Mouse (Mus musculus) layer of hippocampus, postnatal 14 days (tissue): ENCODE results near the gene Tdgf1. TPM values are rescaled to one million over a fixed set of nuclear protein-coding genes. Genes with fewer than 3 reads are reported as not detected.

Experiments used
- DNase-seq, 2 experiments: peaks; one replicate each; pipeline ENCODE4 v3.0.0; 2021 to 2022; ENCODE audit warnings: low spot score in 2 of 2, mixed read lengths in 1 of 2
- total RNA-seq, 2 experiments: library from RNA; stranded (reverse); gene quantifications; 2 replicates each; pipeline ENCODE4 v1.2.3; 2021

The Tdgf1 gene
- total RNA-seq, 2 experiments from 2014 or later: 0.37 to 0.57 TPM

- no peak for DNase-seq
These were observed 30.5 kb downstream of the Tdgf1 start for GRCm38 (mm10) chr9:110915466-110915865.

- no peak for DNase-seq
These were observed 31.2 kb downstream of the Tdgf1 start for GRCm38 (mm10) chr9:110914631-110915236.

GRCm38 (mm10) chr9:110909371-110909967 lies 36.5 kb downstream of the Tdgf1 start:
- peak in 1 of 2 experiments; percentile 38 for DNase-seq

GRCm38 (mm10) chr9:110908631-110909016 lies 37.3 kb downstream of the Tdgf1 start:
- no peak for DNase-seq

- DNase-seq: no peak
These were observed 37.9 kb downstream of the Tdgf1 start for GRCm38 (mm10) chr9:110907838-110908630.

- DNase-seq: no peak
These were observed 38.6 kb downstream of the Tdgf1 start for GRCm38 (mm10) chr9:110907201-110907837.

- no peak for DNase-seq
These were observed 43.7 kb downstream of the Tdgf1 start for GRCm38 (mm10) chr9:110902271-110902670.

- no peak for DNase-seq
These were observed 44.8 kb downstream of the Tdgf1 start for GRCm38 (mm10) chr9:110901204-110901603.

- no peak for DNase-seq
These were observed 46.4 kb downstream of the Tdgf1 start for GRCm38 (mm10) chr9:110899451-110900008.

GRCm38 (mm10) chr9:110896595-110896994 lies 49.4 kb downstream of the Tdgf1 start:
- DNase-seq: no peak

- DNase-seq: no peak
These were observed 50.0 kb downstream of the Tdgf1 start for GRCm38 (mm10) chr9:110895994-110896393.

- no peak for DNase-seq
These were observed 50.5 kb downstream of the Tdgf1 start for GRCm38 (mm10) chr9:110895507-110895906.

GRCm38 (mm10) chr9:110893429-110893828 lies 52.5 kb downstream of the Tdgf1 start:
- no peak for DNase-seq

GRCm38 (mm10) chr9:110892552-110892951 lies 53.4 kb downstream of the Tdgf1 start:
- DNase-seq: no peak

GRCm38 (mm10) chr9:110891077-110891828 lies 54.7 kb downstream of the Tdgf1 start:
- DNase-seq: no peak

GRCm38 (mm10) chr9:110890026-110890783 lies 55.8 kb downstream of the Tdgf1 start:
- DNase-seq: no peak
